Mouse (Mus musculus): ENCODE results near the gene Limd1.

DNA sequence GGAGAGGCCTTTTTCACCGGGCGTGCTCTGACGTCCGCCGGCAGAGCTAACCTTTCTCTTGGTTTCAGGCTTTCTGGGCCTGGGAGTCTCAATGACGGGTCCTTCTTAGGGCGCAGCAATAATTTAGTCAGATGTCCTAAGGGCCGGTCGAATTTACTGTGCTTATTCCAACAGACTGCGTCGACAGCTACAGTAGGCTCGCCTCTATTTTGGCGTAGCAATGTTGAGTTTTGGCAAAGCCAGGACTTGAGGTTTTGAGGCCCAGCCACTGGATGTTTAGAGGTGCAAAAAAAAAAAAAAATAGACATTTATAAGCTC, 51.6 kb downstream of the Limd1 start:
- TF ChIP-seq RCOR1 (IDR thresholded peaks at IDR 0.05; ENCODE audit: low read depth, low read length) (no peak), CTCF (IDR thresholded peaks at IDR 0.05 in 2 of 3, conservative IDR thresholded peaks at IDR 0.05 in 1 of 3; ENCODE audit: control insufficient read depth in 1 of 3, insufficient read depth in 1 of 3, low read depth in 2 of 3, low read length in 3 of 3, poor library complexity in 1 of 3, severe bottlenecking in 1 of 3) (no peak), MXI1 (IDR thresholded peaks at IDR 0.05; ENCODE audit: low read depth, low read length) (0 out of 2 replicates have a peak, but pooled peaks have one; percentile 19), POLR2AphosphoS2 (IDR thresholded peaks at IDR 0.05; ENCODE audit: low read length) (no peak), SMC3 (IDR thresholded peaks at IDR 0.05; ENCODE audit: low read depth, low read length) (no peak), ZNF384 (IDR thresholded peaks at IDR 0.05; ENCODE audit: low read depth, low read length) (no peak)
